Mouse (Mus musculus): ENCODE measurements around the gene Gng7.

DNA sequence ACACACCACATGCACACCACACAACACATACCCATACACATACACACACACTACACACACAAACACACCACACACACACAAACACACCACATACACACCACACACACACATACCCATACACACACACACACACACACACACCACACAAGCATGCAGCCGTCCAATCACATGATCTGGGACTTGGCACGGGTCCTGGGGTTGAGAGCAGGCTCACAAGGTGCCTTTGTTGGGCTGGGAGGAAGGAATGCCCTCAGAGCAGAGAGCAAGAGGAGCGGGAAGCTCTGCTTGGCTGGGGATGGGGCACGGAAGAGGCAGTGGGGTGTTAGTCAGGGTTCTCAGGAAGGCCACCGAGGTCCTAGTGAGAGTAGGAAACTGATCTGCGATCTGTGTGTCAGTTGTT lies 3.9 kb downstream of the Gng7 start:
- TF ChIP-seq CTCF (IDR thresholded peaks at IDR 0.05; ENCODE audit: borderline replicate concordance, control insufficient read depth, extremely low read depth, insufficient read depth, low read length, poor library complexity) (no peak), POLR2A (IDR thresholded peaks at IDR 0.05; ENCODE audit: control insufficient read depth, extremely low read depth, insufficient read depth, low read length, poor library complexity) (no peak)
